Mouse (Mus musculus): ENCODE measurements around the gene Ap3b1. TPM values are rescaled to one million over a fixed set of nuclear protein-coding genes. Genes with fewer than 3 reads are reported as not detected.

The Ap3b1 gene
- total RNA-seq, 2 experiments from 2014 or later, result 24.7 to 29.0 TPM

GRCm38 (mm10) chr13:94443411-94443810 lies 84.7 kb downstream of the Ap3b1 start:
- DNase-seq, result no peak
- intact Hi-C loops (cut with DNase I), result loop anchor here (5.0 kb wide), 1 partner anchor 46 kb away; no protein-coding TSS in a partner anchor

DNA sequence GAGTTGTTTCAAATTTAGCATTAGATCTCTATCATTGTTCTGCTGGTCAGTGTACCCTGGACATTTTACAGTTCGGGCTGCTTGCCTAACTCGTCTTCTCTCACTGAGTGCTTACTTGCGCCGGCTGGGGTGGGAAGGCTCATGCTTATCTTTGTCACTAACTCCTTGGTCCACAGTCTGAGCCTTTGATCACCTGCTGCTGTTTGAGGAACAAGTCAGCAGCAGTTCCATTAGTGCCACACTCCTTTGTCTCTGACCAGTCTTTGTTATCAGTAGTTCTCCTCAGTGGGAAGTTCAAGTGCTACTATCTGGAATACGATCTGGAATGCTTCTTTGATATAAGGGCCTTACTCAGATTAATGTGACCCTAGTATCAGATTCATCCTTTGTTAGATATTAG lies 86.3 kb downstream of the Ap3b1 start:
- no peak for DNase-seq
- intact Hi-C loops (cut with DNase I), result no loop called here

GRCm38 (mm10) chr13:94447003-94447402 lies 88.2 kb downstream of the Ap3b1 start:
- intact Hi-C loops (cut with DNase I), result no loop called here

DNA sequence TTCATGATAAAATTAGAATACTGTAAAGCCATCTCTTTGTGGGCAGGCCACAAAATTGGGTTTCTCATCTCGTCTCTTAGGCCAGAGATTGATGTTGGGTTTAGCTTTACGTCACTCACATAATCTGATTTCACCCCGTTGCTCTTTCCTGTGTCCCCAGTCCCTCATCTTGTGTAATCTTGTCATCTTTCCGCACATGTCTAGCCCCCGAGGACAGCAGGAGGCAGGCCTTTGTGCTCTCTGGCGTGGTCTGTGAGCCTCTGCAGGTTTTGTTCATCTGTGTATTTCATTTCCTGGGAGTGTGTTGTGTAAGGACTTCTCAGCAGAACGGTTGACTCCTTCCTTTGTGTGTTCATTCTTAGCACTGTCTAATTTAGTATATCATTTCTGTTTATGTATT lies 90.8 kb downstream of the Ap3b1 start:
- no peak for DNase-seq
- intact Hi-C loops (cut with DNase I), result no loop called here

More at GRCm38 (mm10) chr13:94447003-94447402, 88.2 kb downstream of the Ap3b1 start:
- no peak for DNase-seq

DNA sequence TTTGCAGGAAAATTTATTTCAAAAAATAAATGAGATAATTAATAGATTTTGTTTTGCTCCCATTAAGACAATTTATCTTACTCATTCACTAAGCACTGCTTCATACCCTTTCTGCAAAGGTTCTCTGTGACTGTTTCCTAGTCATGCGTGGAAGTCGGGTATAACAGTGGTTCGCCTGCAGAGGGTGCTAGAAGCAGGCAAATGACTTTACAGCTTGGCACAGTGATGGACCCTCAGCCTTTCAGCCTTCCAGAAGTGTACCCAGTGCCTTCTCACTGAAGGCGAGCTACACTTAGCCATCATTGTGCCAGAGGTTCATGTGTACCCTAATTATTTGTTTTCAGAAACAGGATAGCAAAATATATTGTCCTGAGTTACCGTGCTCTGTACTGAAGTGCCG lies 92.5 kb downstream of the Ap3b1 start:
- intact Hi-C loops (cut with DNase I), result loop anchor here (1.0 kb wide), 1 partner anchor 490 kb away; no protein-coding TSS in a partner anchor
- peak; percentile 23 to 31 for DNase-seq

- intact Hi-C loops (cut with DNase I), result no loop called here
- DNase-seq, result no peak
These were observed 95.4 kb downstream of the Ap3b1 start for GRCm38 (mm10) chr13:94454131-94454530.

DNA sequence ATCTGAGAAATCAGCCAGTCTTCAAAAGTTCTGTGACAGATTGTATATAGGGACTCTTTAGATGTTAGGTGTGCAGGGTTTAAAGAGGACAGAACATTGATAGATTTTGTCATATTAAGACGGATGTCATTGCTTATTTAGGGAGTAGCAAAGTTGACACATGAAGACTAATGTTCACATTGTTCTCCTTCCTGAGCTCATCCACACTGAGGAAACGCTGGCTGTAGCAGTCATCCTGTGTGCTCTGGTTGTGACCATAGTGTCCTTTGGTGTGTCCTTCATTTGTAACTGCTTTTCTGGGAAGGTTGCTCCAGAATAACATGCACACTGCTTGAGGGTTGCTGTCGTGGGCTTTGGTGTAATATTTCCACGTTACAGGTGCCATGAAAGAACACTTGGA lies 100.4 kb downstream of the Ap3b1 start:
- intact Hi-C loops (cut with DNase I), result no loop called here
- DNase-seq, result no peak

DNA sequence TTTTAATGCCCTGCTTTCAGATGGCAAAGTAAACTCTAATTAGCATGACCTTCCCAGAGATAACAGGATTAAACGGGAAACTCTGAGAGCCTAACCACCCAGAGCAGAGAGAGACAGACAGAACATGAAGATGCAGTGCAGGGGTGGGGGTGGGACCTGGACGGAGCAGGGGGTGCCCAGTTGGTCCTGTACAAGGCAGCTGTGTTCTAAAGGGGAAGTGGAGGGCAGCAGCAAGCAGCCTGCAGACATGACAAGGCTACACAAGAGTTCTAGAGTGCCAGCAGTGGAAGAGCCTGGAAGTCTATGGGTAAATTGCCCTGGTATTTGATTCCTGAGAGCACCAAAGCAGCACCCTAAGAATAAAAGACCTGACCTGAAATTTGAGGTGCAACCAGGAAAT lies 105.5 kb downstream of the Ap3b1 start:
- no peak for DNase-seq
- intact Hi-C loops (cut with DNase I), result no loop called here

DNA sequence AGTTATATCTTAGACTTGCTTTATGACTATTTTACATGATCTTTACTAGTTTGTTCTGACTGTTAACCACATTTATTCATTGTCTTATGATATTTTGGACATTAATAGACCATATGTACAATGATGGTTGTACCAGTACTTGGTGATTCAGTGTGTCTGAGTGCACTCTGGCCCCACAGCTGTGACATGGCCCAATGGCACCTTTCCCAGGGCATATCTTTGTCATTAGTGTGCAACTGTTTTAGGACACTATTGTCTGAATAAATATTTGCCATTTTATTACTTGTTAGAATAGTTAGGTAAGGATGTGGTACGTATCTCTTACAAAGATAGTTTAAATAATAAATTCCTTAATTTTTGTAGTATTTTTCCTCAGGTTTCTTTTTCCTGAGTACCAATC lies 109.8 kb downstream of the Ap3b1 start:
- intact Hi-C loops (cut with DNase I), result no loop called here
- DNase-seq, result no peak

DNA sequence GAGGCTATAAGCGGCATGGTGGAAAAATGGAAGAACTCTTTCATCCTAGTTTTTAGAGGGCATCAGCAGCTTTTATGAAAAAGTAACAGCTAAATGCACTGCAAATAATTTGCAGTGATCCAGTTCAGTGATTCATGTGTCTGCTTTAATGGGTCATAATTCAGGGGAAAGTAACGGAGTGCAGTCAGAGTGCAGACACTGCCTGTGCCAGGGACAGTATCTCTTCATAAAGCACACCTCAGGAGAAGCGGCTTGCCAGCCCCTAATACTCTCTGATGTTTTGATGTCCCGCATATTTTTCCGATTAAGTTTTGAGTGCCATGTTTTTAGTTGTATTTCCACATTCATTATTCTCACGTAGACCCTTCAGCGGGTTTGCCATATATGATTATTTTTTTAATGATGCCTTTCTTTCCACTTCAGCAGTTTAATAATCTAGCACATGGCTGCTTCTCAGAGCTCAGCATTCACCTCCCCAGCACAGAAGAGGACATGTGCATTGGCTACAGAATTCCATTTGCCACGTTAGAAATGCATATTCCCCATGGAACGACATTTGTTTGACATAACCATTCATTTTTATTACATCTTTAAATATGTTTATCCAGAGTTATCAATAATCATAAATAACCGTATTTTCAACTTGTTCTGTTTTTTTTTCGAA lies 112.4 kb downstream of the Ap3b1 start:
- DNase-seq, result no peak
- intact Hi-C loops (cut with DNase I), result no loop called here

DNA sequence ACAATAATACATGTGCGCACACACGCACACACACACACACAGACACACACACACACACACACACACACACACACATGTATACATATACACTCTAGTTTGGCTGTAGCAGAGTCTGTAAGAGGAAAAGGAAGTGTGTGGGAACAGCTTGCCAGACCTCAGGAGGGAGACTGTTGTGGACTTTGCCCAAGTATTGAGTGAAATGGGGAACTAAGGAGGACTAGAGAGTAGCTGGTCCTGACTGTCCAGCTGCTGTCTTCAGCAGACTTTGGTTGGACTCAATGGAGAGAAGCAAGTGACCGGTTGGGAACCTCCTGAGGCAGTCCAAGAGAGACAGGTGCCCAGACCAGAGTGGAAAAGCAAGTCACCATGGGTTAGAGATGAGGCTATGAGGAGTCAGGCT lies 117.4 kb downstream of the Ap3b1 start:
- intact Hi-C loops (cut with DNase I), result no loop called here
- DNase-seq, result no peak

DNA sequence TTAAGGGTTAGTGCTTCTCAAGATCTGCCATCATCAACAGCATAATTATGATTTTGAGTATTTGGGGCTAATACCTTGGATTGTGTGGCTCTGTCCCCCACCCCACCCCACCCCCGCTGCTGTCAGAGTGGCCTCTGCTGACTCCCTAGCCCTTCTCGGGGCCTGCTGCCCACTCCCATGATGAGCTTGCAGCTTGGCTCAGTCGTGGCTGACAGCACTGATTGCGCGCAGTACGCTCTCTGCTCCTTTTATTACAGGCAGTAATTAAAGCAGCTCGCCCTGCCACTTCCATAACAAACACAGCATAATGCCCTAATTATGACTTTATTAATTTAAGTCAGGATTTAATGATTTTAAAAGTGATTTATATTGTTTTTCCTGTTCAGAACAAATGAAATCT lies 121.5 kb downstream of the Ap3b1 start:
- intact Hi-C loops (cut with DNase I), result no loop called here
- no peak for DNase-seq

DNA sequence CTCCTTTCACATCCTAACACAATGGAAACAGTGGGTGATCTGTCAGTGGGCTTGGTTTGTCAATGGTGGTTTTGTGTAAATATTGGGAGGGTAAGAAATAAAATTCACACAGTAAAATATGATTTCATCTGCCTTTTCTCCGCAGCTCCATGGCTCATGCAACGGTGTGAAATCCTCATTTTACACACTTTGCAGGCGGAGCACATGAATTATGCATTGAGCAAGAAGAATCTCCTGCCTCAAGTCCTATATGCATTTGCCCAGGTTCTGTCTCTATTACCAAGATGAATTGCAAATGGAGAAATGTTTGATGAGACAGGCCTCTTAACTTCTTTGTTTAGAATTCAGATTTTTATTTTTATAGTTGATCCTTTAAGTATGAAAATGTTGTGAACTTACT lies 131.9 kb downstream of the Ap3b1 start:
- intact Hi-C loops (cut with DNase I), result no loop called here

GRCm38 (mm10) chr13:94491159-94491558 lies 132.4 kb downstream of the Ap3b1 start:
- no peak for DNase-seq

More for the DNA sequence above, 131.9 kb downstream of the Ap3b1 start:
- DNase-seq, result no peak

GRCm38 (mm10) chr13:94497521-94497920 lies 138.8 kb downstream of the Ap3b1 start:
- intact Hi-C loops (cut with DNase I), result no loop called here
- no peak for DNase-seq

More at GRCm38 (mm10) chr13:94491159-94491558, 132.4 kb downstream of the Ap3b1 start:
- intact Hi-C loops (cut with DNase I), result no loop called here

GRCm38 (mm10) chr13:94506411-94506810 lies 147.7 kb downstream of the Ap3b1 start:
- no peak for DNase-seq
- intact Hi-C loops (cut with DNase I), result no loop called here

DNA sequence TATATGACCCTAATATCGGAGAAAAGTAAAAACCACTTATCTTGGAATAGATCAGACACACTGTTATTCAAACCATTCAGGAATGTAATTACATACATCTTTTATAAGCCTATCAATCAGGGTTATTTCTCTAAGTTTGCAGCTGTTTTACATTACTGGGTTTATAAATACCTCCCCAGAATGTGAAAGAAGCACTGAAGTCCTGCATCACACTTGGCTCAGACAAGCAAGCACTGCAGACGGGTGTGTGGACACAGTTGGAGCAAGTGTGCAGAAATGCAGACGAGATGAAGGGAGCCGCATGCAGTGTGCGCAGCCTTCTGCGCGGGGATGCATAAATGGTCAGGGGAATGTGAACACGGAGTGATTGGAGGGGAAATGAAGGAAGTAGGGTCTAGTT lies 149.6 kb downstream of the Ap3b1 start:
- intact Hi-C loops (cut with DNase I), result no loop called here
- no peak for DNase-seq

DNA sequence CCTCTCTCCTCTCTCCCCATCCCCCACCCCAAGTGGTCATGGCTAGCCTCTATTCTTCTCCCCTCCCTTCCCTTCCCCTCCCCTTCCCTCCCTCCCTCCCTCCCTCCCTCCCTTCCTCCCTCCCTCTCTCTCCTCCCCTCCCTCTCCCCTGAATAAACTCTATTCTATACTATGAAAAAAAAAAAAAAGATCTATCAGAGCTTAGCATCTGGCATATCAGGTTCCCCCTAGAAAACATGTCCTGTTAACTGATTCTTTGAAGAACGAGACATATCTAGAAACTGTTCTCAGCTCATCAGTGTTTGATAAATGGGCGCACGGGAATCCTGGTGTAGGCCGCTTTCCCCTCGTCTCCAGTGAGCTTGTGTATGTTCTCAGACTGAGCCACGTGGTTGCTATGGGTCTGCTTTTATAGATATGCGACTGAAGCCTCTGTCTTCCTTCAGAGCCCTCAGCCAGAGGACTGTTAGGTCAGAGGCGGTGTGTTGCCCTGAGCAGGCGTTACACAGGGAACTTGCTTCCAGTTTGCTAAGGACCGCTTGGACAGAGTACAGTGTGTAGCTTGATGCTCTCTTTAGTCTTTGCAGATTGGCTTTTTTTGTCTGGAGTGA lies 154.5 kb downstream of the Ap3b1 start:
- intact Hi-C loops (cut with DNase I), result no loop called here

DNA sequence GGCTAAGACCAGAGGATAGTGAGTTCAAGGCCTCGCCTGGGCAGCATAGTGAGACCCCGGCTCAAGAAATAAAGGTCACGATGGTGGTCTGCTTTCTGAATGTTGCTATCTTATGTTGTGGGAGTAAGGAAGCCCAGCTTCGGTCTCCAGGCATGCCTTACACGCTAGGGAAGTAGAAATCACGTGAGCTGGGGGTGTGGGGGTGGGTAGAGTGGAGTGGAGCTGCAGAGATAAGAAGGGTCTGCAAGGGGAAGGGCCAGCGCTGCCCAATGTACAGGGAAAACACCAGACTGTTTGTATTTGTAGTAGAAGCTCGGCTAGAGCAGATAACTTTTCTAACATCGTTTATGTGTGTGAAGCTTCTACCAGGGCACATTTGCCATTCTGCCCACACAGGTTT lies 155.1 kb downstream of the Ap3b1 start:
- intact Hi-C loops (cut with DNase I), result no loop called here
- no peak for DNase-seq

More for the DNA sequence above, 154.5 kb downstream of the Ap3b1 start:
- no peak for DNase-seq

DNA sequence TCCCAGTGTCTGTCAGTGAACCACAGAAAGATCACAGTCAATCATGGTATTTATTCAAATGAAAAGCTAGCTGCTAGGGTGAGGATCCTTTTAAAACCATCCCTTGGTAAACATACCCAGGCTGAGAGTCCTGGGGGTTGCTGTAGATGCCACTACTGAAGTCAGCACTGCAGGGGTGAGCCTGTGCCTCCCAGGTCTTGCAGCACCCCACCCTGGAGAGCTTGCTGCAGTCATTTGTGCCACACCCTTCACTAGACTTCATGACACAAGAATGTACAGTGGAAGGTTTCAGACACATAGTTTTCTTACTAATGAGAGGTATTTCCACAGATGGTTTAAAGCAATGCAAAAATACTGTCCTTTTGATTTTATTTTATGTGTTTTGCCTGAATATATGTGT lies 156.2 kb downstream of the Ap3b1 start:
- DNase-seq, result no peak
- intact Hi-C loops (cut with DNase I), result no loop called here

GRCm38 (mm10) chr13:94516532-94516931 lies 157.8 kb downstream of the Ap3b1 start:
- intact Hi-C loops (cut with DNase I), result no loop called here
- no peak for DNase-seq

GRCm38 (mm10) chr13:94518176-94518575 lies 159.4 kb downstream of the Ap3b1 start:
- intact Hi-C loops (cut with DNase I), result no loop called here
- no peak for DNase-seq

Data from heart, postnatal 36 days (tissue).